Mouse (Mus musculus): ENCODE data around the gene Carmil3.

The Carmil3 gene

GRCm38 (mm10) chr14:55490361-55491201 lies at the start of gene Carmil3:
Gene Carmil3, plus strand, starts transcription at chr14:55490651.
- peak; percentile 89 for DNase-seq

DNA sequence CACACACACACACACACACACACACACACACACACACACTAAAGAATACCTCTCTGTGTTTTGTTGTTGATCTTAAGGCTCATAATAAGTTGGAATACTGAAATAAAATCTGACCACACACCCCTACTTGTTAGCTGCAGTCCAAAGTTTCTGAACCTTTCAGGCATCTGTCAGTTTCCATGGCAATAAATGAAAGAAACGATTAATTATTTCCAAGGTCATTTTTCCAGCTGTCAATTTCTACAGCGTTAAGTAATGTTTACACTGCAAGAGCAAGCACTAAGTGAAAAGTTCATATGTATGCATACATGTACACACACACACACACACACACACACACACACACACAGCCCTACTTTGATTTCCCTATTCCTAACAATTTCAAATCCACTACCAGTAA lies 32.8 kb upstream of the Carmil3 start:
- DNase-seq, result no peak

- peak; percentile 58 for DNase-seq
Measured at GRCm38 (mm10) chr14:55458273-55458672, 32.2 kb upstream of the Carmil3 start.

DNA sequence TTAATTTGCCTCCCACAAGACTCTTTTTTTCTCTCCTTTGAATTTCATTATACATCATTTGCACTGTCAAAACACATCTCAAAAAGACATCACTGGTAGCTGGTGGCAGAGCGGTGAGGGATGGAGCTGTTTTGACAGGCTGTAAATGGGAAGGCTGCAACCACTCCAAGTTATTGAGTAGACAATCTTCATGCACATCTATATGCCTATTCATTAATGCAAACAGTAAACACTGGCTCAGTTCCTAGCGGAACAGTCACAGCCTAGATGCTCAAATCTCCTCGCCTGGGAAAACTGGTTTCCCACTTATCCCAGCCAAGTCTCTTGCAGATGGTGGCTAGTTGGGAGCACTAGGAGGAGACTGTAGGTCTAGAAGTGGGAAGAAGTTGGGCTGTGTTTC lies 31.7 kb upstream of the Carmil3 start:
- DNase-seq, result no peak

GRCm38 (mm10) chr14:55459796-55460195 lies 30.7 kb upstream of the Carmil3 start:
- DNase-seq, result no peak

- no peak for DNase-seq
Measured at GRCm38 (mm10) chr14:55460297-55460696, 30.2 kb upstream of the Carmil3 start.

GRCm38 (mm10) chr14:55461757-55462156 lies 28.7 kb upstream of the Carmil3 start:
- DNase-seq, result no peak

GRCm38 (mm10) chr14:55466481-55466880 lies 24.0 kb upstream of the Carmil3 start:
- DNase-seq, result no peak

DNA sequence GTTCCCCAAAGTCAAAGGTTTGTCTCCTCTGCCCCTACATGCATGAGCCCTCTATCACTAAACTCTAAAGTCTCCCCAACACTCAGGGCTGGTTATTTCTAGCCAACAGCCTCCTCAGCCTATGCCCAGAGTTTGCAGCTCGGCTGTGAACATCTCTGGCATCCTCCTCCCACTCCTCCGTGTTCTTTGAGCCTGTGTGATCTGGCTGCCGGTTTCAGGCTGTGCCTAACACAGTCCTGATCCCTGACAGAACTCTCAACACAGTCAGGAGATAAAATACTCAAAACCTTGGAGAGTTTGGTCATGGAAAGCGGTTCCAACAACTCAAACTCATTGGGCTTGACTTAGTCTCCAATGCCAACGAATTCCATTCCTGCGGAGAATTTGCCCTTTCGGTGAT lies 23.3 kb upstream of the Carmil3 start:
- no peak for DNase-seq

DNA sequence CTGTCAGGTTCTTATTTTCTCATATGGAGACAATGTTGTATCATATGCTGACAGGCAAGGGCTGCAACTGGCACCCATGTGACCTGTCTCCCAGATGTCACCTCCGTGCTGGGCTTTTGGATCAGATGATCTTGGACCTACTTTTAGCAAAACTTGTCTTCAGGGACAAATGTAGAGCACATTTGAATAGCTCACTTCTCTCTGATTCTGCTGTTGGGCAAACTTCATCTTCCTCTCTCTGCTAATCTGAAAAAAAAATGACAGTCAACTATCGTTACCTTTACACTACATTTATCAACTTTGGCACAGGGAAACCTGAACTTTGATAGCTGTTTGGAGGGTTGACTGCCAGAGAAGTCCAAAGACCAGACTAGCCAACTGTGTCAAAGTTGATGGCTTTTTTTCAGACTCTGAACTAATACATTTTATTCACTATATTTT lies 22.1 kb upstream of the Carmil3 start:
- DNase-seq, result no peak

- DNase-seq, result no peak
Measured at GRCm38 (mm10) chr14:55469041-55469440, 21.4 kb upstream of the Carmil3 start.

- DNase-seq, result no peak
Measured at GRCm38 (mm10) chr14:55469821-55470220, 20.6 kb upstream of the Carmil3 start.

- DNase-seq, result no peak
Measured at GRCm38 (mm10) chr14:55470806-55471205, 19.6 kb upstream of the Carmil3 start.

DNA sequence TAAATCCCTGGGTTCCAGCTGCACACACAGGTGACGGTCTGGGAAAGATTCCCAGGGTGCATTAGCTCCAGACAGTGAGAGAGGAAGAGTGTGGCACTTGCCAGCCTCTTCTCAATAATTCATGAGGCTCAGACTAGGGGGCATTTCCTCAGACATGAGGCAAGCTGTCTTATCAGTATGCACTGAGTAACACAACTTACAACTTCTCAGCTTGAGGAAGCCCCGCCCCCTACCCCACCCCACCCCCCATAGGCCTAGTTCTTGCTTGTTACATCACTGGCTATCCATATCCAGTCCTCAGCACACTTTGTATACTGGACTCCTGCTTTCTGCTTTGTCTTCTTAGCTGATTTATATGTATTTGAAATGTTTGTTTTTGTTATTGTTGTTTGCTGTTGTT lies 14.8 kb upstream of the Carmil3 start:
- no peak for DNase-seq

DNA sequence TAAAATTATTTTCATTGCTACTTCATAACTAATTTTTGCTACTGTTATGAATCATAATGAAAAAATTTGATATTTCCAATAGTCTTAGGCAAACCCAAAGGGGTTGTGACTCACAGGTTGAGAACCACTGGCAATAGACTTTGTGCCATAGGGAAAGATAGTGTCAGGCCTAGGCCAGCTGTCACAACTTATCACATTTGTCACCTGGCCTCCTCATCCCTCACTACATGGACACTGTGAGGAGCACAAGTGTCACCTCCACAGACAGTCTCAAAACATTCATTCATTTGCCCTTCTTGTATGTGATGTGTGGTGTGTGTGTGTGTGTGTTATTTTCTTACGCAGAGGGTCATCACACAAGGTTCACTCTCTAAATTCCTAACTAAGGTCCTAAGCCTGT lies 13.0 kb upstream of the Carmil3 start:
- DNase-seq, result no peak

- DNase-seq, result no peak
Measured at GRCm38 (mm10) chr14:55477829-55478228, 12.6 kb upstream of the Carmil3 start.

- peak; percentile 67 for DNase-seq
Measured at GRCm38 (mm10) chr14:55478651-55479599, 11.5 kb upstream of the Carmil3 start, which contains the start of gene Dhrs4. Gene Dhrs4, plus strand, starts transcription at chr14:55478758.

- no peak for DNase-seq
Measured at GRCm38 (mm10) chr14:55479629-55480028, 10.8 kb upstream of the Carmil3 start.

GRCm38 (mm10) chr14:55484430-55485085 lies 5.9 kb upstream of the Carmil3 start:
- DNase-seq, result no peak

DNA sequence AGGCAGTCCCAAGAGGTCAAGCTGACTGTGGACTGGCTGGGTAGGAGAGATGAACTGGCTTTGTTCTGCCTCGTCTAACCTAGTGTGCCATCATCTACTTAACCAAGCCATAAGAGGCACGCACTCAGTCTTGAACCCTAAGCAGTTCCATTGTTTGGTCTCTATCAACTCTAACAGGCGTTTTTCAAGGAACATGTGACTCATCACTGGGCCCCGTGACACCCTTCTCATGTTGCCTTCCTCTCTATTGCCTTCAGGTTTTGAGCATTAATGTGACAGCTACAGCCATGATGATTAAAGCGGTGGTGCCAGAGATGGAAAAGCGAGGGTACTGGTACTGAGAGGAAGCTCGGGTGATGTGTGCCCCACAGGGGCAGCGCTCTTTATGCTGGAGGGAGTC lies 3.6 kb upstream of the Carmil3 start:
- DNase-seq, result no peak

DNA sequence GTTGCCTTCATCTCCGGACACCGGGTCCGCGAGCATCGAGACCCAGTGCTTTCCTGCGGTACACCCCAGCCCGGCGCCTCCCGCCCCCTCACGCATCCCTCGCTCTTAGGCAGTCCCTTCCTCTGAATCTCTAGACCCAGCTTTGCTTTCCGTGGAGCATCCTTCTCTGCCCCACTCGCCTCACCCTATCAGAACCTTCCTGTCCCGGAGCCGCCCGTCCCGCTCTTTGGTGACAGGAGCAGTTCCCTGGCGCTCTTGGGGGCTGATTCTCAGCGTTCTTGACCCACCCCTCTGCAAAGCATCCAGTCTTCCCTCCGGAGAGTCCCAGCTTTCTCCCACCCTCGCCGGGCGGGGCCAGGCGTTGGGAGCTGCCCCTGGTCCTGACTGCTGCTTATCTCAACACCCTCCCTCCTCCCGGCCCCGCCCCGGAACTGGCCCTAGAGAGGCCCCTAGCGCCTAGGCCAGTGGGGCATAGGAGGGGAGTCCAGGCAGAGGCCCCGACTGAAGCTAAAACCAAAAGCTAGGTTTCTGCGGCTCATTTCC lies 911 bp downstream of the Carmil3 start:
- DNase-seq, result peak; percentile 63

GRCm38 (mm10) chr14:55492103-55492502 lies 1.7 kb downstream of the Carmil3 start:
- no peak for DNase-seq

All from right cerebral cortex, postnatal 4 days (tissue).